Mouse (Mus musculus): ENCODE data around the gene Slc29a2. TPM values are rescaled to one million over a fixed set of nuclear protein-coding genes. Genes with fewer than 3 reads are reported as not detected.
"Not testable (repeated sequence)": the region's sequence is repeated elsewhere in the genome, so short reads cannot be mapped to it uniquely, and the experiment has no call there.

The Slc29a2 gene
- total and polyA plus RNA-seq, 2 experiments = 0.28 to 2.3 TPM

- H3K27me3 ChIP-seq (ENCODE audit: control insufficient read depth, insufficient read depth, low read length) = peaks cover 5% of the 10 kb centered on the region; the same call in 1 of the 2 replicates
- WGBS = 4% methylated on average over 39 of the region's 39 CpGs
- TF ChIP-seq CTCF (IDR thresholded peaks at IDR 0.05; ENCODE audit: low read depth, low read length) (peak; percentile 95), POLR2A (IDR thresholded peaks at IDR 0.05; ENCODE audit: extremely low read depth, insufficient read depth, low read length) (no peak)
- H3K9ac ChIP-seq (ENCODE audit: low read depth, low read length) = no peak overlapping the region
- no peak overlapping the region for H3K4me3 ChIP-seq (ENCODE audit: insufficient read depth, low read depth, low read length)
- no peaks in the 10 kb centered on the region for H3K79me2 ChIP-seq (ENCODE audit: control insufficient read depth, insufficient read depth, low read length)
- no peaks in the 10 kb centered on the region for H3K4me1 ChIP-seq (ENCODE audit: control insufficient read depth, insufficient read depth, low read length)
- no peak overlapping the region for H3K27ac ChIP-seq (replicated peaks; ENCODE audit: insufficient read depth, low read depth, low read length)
- DNase-seq (ENCODE audit: extremely low read depth, low read depth, low spot score) = peak; percentile 30
- no peaks in the 10 kb centered on the region for H3K36me3 ChIP-seq (ENCODE audit: control insufficient read depth, insufficient read depth, low read length)
Observed at GRCm38 (mm10) chr19:5001666-5002406, 21.8 kb upstream of the Slc29a2 start.

DNA sequence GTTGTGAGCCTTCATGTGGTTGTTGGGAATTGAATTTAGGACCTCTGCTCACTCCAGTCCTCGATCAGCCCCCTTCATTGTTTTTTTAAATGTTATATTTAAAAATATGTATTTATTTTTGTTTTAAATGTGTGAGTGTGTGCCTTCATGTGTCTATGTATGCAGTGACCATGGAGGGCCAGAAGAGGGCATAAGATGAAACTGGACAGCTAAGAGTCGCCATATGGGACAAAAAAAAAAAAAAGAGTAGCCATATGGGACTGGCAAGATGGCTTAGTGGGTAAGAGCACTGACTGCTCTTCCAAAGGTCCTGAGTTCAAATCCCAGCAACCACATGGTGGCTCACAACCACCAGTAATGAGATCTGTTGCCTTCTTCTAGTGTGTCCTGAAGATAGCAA lies 20.0 kb upstream of the Slc29a2 start:
- H3K27me3 ChIP-seq (ENCODE audit: control insufficient read depth, insufficient read depth, low read length); DNase-seq (ENCODE audit: extremely low read depth, low read depth, low spot score); H3K79me2 ChIP-seq (ENCODE audit: control insufficient read depth, insufficient read depth, low read length); H3K27ac ChIP-seq (replicated peaks; ENCODE audit: insufficient read depth, low read depth, low read length); H3K9ac ChIP-seq (ENCODE audit: low read depth, low read length); H3K4me3 ChIP-seq (ENCODE audit: insufficient read depth, low read depth, low read length); H3K36me3 ChIP-seq (ENCODE audit: control insufficient read depth, insufficient read depth, low read length); H3K4me1 ChIP-seq (ENCODE audit: control insufficient read depth, insufficient read depth, low read length): not testable (repeated sequence)
- 49% methylated on average over 2 of the region's 2 CpGs for WGBS

GRCm38 (mm10) chr19:5004925-5005324 lies 18.7 kb upstream of the Slc29a2 start:
- Histone ChIP-seq H3K4me3 (ENCODE audit: insufficient read depth, low read depth, low read length) (no peak overlapping the region), H3K4me1 (ENCODE audit: control insufficient read depth, insufficient read depth, low read length) (no peaks in the 10 kb centered on the region), H3K27me3 (ENCODE audit: control insufficient read depth, insufficient read depth, low read length) (no peaks in the 10 kb centered on the region), H3K36me3 (ENCODE audit: control insufficient read depth, insufficient read depth, low read length) (no peaks in the 10 kb centered on the region), H3K9ac (ENCODE audit: low read depth, low read length) (no peak overlapping the region), H3K79me2 (ENCODE audit: control insufficient read depth, insufficient read depth, low read length) (no peaks in the 10 kb centered on the region), H3K27ac (replicated peaks; ENCODE audit: insufficient read depth, low read depth, low read length) (no peak overlapping the region)
- WGBS = 50% methylated on average over 4 of the region's 4 CpGs
- TF ChIP-seq POLR2A (IDR thresholded peaks at IDR 0.05; ENCODE audit: extremely low read depth, insufficient read depth, low read length) (no peak), CTCF (IDR thresholded peaks at IDR 0.05; ENCODE audit: low read depth, low read length) (no peak)
- DNase-seq (ENCODE audit: extremely low read depth, low read depth, low spot score) = no peak

DNA sequence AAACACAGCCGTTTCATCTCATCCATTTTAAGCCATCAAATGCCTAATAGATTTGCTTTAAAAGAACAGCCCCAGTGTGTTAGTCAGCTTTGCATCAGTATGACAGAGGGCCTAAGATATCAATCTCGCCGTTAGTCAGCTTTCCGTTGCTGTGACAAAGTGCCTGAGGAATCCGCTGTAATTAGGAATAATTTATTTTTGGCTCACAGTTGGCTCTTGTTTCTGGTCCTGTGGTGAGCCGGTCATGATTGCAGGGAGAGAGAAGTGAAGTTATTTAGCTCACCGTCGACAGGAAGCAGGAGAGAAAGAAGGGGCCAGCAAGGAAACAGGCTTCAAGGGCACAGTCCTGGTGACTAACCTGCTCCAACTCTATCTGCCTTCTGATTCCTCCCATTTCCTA lies 10.5 kb upstream of the Slc29a2 start:
- TF ChIP-seq POLR2A (IDR thresholded peaks at IDR 0.05; ENCODE audit: extremely low read depth, insufficient read depth, low read length) (no peak), CTCF (IDR thresholded peaks at IDR 0.05; ENCODE audit: low read depth, low read length) (no peak)
- Histone ChIP-seq H3K4me3 (ENCODE audit: insufficient read depth, low read depth, low read length) (no peak overlapping the region), H3K9ac (ENCODE audit: low read depth, low read length) (no peak overlapping the region), H3K4me1 (ENCODE audit: control insufficient read depth, insufficient read depth, low read length) (no peaks in the 10 kb centered on the region), H3K27ac (replicated peaks; ENCODE audit: insufficient read depth, low read depth, low read length) (no peak overlapping the region), H3K79me2 (ENCODE audit: control insufficient read depth, insufficient read depth, low read length) (no peaks in the 10 kb centered on the region), H3K36me3 (ENCODE audit: control insufficient read depth, insufficient read depth, low read length) (no peaks in the 10 kb centered on the region), H3K27me3 (ENCODE audit: control insufficient read depth, insufficient read depth, low read length) (no peaks in the 10 kb centered on the region)
- DNase-seq (ENCODE audit: extremely low read depth, low read depth, low spot score) = no peak
- 72% methylated on average over 8 of the region's 8 CpGs for WGBS

DNA sequence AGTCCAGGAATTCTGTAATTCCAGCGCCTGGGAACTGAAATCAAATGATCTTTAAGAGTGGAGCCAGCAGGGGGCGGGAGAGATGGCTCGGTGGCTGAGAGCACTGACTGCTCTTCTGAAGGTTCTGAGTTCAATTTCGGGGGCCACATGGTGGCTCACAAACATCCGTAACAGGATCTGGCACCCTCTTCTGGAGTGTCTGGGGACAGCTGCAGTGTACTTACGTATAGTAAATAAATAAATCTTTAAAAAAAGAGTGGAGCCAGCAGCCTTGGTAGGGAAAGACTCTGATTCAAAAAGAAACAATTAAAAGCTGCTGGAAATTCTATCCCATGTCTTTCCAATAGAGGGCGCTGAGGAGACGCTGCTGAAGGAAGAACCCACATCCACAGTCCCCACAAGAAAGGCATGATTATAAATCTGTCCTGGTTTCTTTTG lies 8.7 kb upstream of the Slc29a2 start:
- no peak for TF ChIP-seq POLR2A (IDR thresholded peaks at IDR 0.05; ENCODE audit: extremely low read depth, insufficient read depth, low read length)
- peak; percentile 51 for TF ChIP-seq CTCF (IDR thresholded peaks at IDR 0.05; ENCODE audit: low read depth, low read length)
- peak; percentile 24 for DNase-seq (ENCODE audit: extremely low read depth, low read depth, low spot score)
- 10% methylated on average over 8 of the region's 8 CpGs for whole genome bisulfite sequencing

GRCm38 (mm10) chr19:5016221-5016742 lies 7.4 kb upstream of the Slc29a2 start:
- H3K79me2 ChIP-seq (ENCODE audit: control insufficient read depth, insufficient read depth, low read length) = no peaks in the 10 kb centered on the region
- no peak overlapping the region for H3K27ac ChIP-seq (replicated peaks; ENCODE audit: insufficient read depth, low read depth, low read length)
- H3K9ac ChIP-seq (ENCODE audit: low read depth, low read length) = no peak overlapping the region
- no peaks in the 10 kb centered on the region for H3K4me1 ChIP-seq (ENCODE audit: control insufficient read depth, insufficient read depth, low read length)
- no peaks in the 10 kb centered on the region for H3K36me3 ChIP-seq (ENCODE audit: control insufficient read depth, insufficient read depth, low read length)
- DNase-seq (ENCODE audit: extremely low read depth, low read depth, low spot score) = no peak
- no peaks in the 10 kb centered on the region for H3K27me3 ChIP-seq (ENCODE audit: control insufficient read depth, insufficient read depth, low read length)
- no peak overlapping the region for H3K4me3 ChIP-seq (ENCODE audit: insufficient read depth, low read depth, low read length)
- TF ChIP-seq CTCF (IDR thresholded peaks at IDR 0.05; ENCODE audit: low read depth, low read length) (no peak), POLR2A (IDR thresholded peaks at IDR 0.05; ENCODE audit: extremely low read depth, insufficient read depth, low read length) (no peak)
- WGBS = 36% methylated on average over 10 of the region's 10 CpGs

More for the DNA sequence above, 8.7 kb upstream of the Slc29a2 start:
- no peaks in the 10 kb centered on the region for H3K27me3 ChIP-seq (ENCODE audit: control insufficient read depth, insufficient read depth, low read length)
- no peak overlapping the region for H3K9ac ChIP-seq (ENCODE audit: low read depth, low read length)
- H3K4me1 ChIP-seq (ENCODE audit: control insufficient read depth, insufficient read depth, low read length) = no peaks in the 10 kb centered on the region
- no peak overlapping the region for H3K27ac ChIP-seq (replicated peaks; ENCODE audit: insufficient read depth, low read depth, low read length)
- H3K4me3 ChIP-seq (ENCODE audit: insufficient read depth, low read depth, low read length) = no peak overlapping the region
- H3K36me3 ChIP-seq (ENCODE audit: control insufficient read depth, insufficient read depth, low read length) = no peaks in the 10 kb centered on the region
- H3K79me2 ChIP-seq (ENCODE audit: control insufficient read depth, insufficient read depth, low read length) = no peaks in the 10 kb centered on the region

All from liver, adult 2 months (tissue).